Mouse (Mus musculus) heart, adult 2 months (tissue): ENCODE results near the gene Cntn5.

ENCODE experiments used
- CTCF ChIP-seq: fragments of 200-600 bp; IDR thresholded peaks from 2 replicates; pipeline ENCODE4 v1.8.1; 2022; ENCODE audit warnings: antibody characterized with exemption, mild to moderate bottlenecking, moderate library complexity
- EP300 ChIP-seq: fragments of 200-500 bp; IDR thresholded peaks from 2 replicates; pipeline ENCODE4 v1.6.1; 2011; ENCODE audit warnings: low read depth, low read length, control low read depth; ENCODE audit not compliant: insufficient read depth
- POLR2A ChIP-seq: fragments of 200-500 bp; IDR thresholded peaks from 2 replicates; pipeline ENCODE4 v1.6.1; 2011; ENCODE audit warnings: mild to moderate bottlenecking, low read depth, low read length, control low read depth; ENCODE audit not compliant: insufficient read depth

DNA sequence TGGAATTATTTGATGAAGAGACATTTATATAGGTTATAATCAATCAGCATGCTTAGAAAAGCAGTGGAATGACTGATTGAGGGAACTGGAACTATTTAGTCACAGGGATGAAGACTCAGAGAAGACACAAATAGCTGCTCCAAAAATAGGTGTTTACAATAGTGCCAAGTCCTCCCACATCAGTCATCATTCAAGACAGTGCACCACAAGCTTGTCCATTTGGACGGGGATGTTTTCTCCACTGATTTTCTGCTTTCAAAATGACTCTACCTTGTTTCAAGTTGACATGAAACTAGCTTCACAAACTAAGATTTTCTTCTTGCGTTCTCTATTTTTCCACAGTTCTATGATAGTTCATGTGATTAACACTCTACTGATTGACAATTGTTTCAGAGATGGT, 172.7 kb downstream of the Cntn5 start:
- no peak for TF ChIP-seq CTCF
- no peak for TF ChIP-seq EP300
- no peak for TF ChIP-seq POLR2A
